Mouse (Mus musculus) hematopoietic stem cell, adult 5-6 weeks (primary cell): Measurements from ENCODE around the gene Myl6. TPM values are rescaled to one million over a fixed set of nuclear protein-coding genes. Genes with fewer than 3 reads are reported as not detected.
A peak's percentile ranks its signal among the peaks of the same experiment; 100 is the strongest.
"Not testable (repeated sequence)": the region's sequence is repeated elsewhere in the genome, so short reads cannot be mapped to it uniquely, and the experiment has no call there.

Source experiments
- ATAC-seq, 2 experiments: fragments of 125-278 bp in 1 of 2; replicated peaks in 1 of 2; 2 replicates each; pipeline ENCODE4 v1.8.0; 2016 to 2017; ENCODE audit warnings: inconsistent platforms in 2 of 2, mild to moderate bottlenecking in 2 of 2, moderate number of reproducible peaks in 2 of 2, low read depth in 1 of 2, moderate TSS enrichment in 1 of 2; ENCODE audit not compliant: low FRiP score in 2 of 2, poor library complexity in 2 of 2, severe bottlenecking in 2 of 2, insufficient read depth in 1 of 2, low TSS enrichment in 1 of 2
- total RNA-seq: library from RNA; stranded (forward); fragments of 172-1452, 232-1000 nt; gene quantifications from 2 replicates; pipeline ENCODE4 v1.2.3, GENCODE M21; 2017

Myl6 gene
- total RNA-seq, 1 experiment from 2014 or later, result 988 TPM

GRCm38 (mm10) chr10:128495270-128495669, 1.3 kb upstream of the Myl6 start:
- no peak for ATAC-seq

- ATAC-seq, result no peak
These were observed 811 bp upstream of the Myl6 start for GRCm38 (mm10) chr10:128494667-128495245.

GRCm38 (mm10) chr10:128493319-128493694, 638 bp downstream of the Myl6 start:
- ATAC-seq, result peak in 1 of 2 experiments; percentile 6; a peak in 1 of 4 replicates

GRCm38 (mm10) chr10:128492633-128493311, 1.2 kb downstream of the Myl6 start:
- peak; percentile 42 to 44; a peak in 3 of 4 replicates for ATAC-seq

- not testable (repeated sequence) for ATAC-seq
These were observed 1.9 kb downstream of the Myl6 start for GRCm38 (mm10) chr10:128492051-128492450.

- ATAC-seq, result no peak
These were observed 2.5 kb downstream of the Myl6 start for GRCm38 (mm10) chr10:128491495-128491894.

GRCm38 (mm10) chr10:128490912-128491311, 3.0 kb downstream of the Myl6 start:
- ATAC-seq, result no peak

DNA sequence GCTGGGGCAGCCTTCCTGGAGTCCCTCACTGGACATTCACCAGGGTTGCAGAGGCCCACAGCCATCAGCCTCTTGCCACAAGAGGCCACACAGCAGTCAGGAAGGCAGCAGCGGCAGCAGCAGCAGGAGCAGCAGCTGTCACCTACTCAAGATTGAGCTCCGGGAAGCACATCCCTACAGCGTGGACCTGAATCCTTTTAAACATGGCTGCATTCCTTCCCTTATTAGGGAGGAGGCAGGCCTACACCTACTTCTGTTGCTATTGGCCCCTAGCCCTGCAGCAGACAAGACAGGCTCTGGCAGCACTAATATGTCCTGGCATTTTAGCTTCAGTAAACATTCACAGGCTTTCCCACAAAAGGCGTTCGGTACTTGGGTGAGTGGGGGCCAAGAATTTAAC, 3.7 kb downstream of the Myl6 start:
- no peak for ATAC-seq

DNA sequence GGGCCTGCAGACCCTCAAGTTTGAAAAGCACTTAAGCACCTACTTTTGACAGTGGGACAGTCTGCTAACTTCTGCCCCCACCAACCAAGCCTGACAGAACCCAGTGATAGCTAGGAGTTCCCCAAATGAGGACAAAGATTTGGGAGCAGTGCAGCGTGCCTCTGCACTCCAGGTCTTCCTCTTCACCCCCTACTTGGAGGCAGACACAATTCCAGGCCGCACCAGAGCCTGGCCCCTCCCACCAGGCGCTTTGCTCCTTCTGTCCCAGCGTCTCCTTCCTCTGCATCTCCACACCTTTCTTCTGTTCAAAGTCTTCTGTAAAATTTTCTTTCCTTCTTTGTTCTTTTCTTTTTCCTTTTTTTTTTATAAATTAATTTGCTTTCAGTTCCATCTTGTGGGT, 4.2 kb downstream of the Myl6 start:
- ATAC-seq, result no peak

DNA sequence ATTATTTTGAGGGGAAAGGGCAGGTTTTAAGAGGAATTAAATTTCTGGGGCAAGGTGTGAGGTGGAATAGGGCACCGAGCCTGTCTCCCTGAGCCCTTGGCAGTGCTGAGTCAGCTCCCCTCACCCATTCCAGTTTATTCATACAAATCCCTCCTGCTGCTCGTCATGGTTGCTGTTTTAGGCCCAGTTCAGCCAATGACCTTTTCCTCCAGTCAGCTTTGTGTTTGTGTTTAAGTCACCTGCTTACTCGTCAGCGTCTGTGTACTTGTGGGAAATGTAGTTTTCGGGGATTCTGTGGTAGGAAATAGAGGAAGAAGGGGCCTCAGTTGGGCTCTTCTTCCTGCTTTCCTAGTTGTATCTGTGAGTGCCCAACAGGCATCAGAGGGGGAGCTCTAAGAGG, 4.6 kb downstream of the Myl6 start:
- ATAC-seq, result no peak

DNA sequence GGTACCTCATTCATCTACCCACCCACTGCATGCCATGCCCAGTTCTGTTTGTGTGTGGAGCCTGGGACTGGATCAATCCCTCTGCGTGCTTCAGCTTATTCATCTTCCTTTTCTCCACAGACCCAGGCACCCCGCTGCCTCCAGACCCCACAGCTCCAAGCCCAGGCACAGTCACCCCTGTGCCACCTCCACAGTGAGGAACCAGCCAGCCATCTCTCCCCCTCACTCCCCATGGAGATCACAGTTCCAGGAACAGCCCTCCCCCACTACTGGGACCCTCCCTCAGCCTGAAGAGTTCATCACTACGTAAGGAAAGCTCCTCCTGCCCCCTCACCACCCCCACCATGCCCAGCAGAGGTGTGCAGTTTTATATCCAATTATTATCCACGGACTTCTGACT, 5.2 kb downstream of the Myl6 start:
- no peak for ATAC-seq

DNA sequence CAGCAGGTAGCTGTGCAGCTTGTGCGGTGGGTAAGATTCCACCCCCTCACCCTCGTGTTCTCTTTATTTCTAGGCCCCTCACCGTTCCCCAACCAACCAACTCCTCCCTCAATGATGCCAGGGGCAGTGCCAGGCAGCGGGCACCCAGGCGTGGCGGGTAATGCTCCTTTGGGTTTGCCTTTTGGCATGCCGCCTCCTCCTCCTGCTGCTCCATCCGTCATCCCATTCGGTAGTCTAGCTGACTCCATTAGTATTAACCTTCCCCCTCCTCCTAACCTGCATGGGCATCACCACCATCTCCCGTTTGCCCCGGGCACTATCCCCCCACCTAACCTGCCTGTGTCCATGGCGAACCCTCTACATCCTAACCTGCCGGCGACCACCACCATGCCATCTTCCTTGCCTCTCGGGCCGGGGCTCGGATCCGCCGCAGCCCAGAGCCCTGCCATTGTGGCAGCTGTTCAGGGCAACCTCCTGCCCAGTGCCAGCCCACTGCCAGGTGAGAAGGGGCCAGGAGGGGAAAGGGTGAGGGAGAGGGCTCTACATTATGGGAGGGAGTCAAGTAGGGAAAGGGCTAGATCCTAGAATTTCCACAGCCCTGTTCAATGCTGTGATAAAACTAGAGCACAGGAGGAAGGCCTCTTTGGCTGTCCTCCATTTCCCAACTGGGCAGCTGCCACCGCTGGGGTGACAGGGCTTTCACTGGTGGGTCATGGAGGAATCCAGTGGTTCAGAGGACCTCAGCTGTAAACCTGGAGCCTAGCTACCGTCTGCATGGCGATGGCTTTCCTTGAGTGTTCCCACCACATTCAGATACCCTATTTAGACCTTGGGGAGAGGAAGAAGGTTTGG, 5.9 kb downstream of the Myl6 start:
- no peak for ATAC-seq

- no peak for ATAC-seq
These were observed 7.6 kb downstream of the Myl6 start for GRCm38 (mm10) chr10:128486370-128486769.

- no peak for ATAC-seq
These were observed 19.6 kb downstream of the Myl6 start for GRCm38 (mm10) chr10:128474366-128474765.

DNA sequence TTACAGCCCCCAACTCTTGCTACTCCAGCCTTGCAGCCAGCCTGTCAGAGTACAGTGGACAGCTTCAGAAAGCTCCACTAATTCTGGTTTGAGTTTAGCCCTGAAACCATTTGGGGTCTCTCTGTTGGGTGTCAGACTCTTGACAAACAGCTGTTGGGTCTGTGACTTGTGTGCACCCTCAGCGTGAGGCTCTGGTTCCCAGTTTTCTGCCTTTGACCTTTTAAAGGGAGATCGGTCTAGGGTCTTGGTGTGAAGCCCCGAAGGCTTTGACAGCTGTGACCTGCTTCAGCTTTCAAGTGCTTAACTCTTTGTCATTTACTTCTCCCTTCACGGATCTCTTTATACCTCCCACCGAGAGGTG, 33.7 kb downstream of the Myl6 start:
- no peak for ATAC-seq

DNA sequence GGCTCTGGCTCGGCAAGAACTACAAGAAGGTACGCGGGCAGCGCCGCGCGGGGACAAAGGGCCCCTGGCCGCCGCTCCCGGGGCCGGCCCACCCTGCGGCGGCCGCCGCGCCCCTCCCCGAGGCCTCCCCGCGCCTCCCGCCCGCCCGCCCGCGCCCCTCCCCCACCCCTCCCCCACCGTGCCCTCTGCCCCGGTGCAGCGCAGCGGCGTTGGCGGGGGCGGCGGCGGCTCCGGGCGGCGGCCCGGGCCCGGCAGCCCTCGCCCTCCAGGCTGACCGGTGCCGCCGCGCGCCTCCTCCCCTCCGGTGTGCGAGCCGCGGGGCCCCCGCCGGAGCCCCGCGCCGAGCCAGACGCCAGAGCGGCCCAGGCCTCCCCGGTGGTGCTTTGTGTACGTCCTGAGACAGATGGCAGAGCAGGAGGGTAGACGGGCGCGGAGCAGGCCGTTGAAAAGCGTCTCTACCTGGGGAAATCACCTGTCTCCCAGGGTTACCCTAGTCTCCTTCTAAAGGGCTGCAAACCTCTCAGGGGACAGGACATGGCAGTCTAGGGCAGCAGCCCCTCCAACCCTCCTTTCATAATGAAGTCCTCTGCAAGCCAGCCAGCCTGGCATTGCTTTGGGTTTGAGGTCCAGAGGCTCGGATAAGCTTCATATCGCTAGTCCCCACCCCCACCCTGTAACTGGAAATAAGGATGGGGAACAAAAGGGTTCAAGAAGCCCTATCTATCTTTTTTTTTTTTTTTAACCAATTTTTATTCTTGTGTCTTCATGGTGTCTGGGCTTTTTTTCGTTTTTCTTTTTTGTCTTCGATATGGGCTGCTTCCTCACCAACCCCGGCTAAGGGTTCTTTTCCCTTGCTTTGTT, 34.3 kb downstream of the Myl6 start:
- no peak for ATAC-seq

DNA sequence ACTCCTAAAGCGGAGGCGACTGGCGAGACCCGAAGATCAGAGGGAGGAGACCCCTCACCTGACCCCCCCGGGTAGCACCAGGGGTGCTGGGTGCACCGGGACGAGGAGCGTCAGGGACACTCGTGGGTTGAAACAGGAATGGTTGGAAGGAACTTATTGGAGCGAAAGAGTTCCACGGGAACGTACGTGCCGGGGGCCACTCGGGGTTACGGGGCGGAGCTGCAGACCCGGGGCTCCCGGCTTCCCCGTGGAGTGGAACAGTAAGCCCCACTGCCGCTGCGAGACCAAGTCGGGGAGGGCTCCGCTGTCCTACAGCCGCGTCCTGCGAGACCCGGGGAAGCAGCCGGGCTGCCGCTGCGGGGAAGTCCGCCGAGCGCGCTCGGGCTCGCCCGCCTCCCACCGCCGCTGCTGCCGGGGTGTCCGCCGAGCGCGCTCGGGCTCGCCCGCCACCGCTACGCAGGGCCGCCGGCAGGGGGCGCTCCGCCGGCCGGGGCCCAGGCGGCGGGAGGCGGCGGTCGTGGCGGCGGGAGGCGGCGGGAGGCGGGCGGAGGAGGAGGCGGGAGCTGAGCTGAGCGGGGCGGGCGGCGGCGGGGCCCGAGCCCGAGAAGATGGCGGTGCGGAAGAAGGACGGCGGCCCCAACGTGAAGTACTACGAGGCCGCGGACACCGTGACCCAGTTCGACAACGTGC, 35.1 kb downstream of the Myl6 start, which contains the start of gene Smarcc2:
TSS of gene Smarcc2 (plus strand) at position 530 of the 690 bp plus-strand sequence.
- ATAC-seq, result peak; percentile 44 to 59; a peak in 3 of 4 replicates
